Mouse (Mus musculus): Measurements from ENCODE around the gene Pmm1.

DNA sequence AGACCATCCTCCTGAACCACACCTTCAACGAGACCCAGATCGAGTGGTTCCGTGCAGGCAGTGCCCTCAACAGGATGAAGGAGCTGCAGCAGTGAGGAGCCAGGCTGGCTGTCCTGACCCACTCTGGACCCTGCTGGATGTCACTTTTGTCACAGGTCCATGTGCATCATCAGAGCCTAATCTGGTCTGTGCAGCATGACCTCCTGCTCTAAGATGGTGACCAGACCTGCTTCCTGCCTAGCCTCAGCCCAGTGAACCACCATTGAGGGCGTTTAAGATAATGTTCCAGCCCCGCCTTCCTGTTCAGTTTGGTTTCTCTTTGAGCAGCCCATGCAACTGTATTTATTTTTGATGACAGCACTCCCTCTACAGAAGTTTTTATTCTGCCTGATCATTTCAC lies 46.1 kb downstream of the Pmm1 start:
- TF ChIP-seq POLR2A (IDR thresholded peaks at IDR 0.05; ENCODE audit: borderline replicate concordance, extremely low read depth, low read depth, low read length) (no peak), CTCF (IDR thresholded peaks at IDR 0.05; ENCODE audit: insufficient read depth, low read length) (no peak)

All from lung, adult 2 months (tissue).